Mouse (Mus musculus) MEL (cell line): Measurements from ENCODE around the gene Plk3. TPM values are rescaled to one million over a fixed set of nuclear protein-coding genes. Genes with fewer than 3 reads are reported as not detected.

ENCODE experiments used
- DNase-seq: peaks from one replicate; pipeline ENCODE4 v3.0.0; 2011; ENCODE audit warnings: low read depth, low spot score
- H3K27ac ChIP-seq: 2 replicates; pipeline ENCODE4 v1.5.1; 2012; ENCODE audit warnings: low read depth, mild to moderate bottlenecking, control low read depth, low read length, moderate library complexity; ENCODE audit not compliant: control insufficient read depth
- H3K27me3 ChIP-seq, 2 experiments: fragments of 150-350 bp in 1 of 2; sonication (generic) in 1 of 2; 2 replicates each; pipeline ENCODE4 v1.6.1; 2012; ENCODE audit warnings: low read length in 2 of 2, mild to moderate bottlenecking in 2 of 2, improper control_type of control experiment in 1 of 2, moderate library complexity in 1 of 2; ENCODE audit not compliant: insufficient read depth in 2 of 2, control insufficient read depth in 1 of 2
- H3K36me3 ChIP-seq, 2 experiments: 2 replicates each; pipeline ENCODE4 v1.6.1; 2012 to 2014; ENCODE audit warnings: low read length in 2 of 2, improper control_type of control experiment in 1 of 2, inconsistent platforms in 1 of 2, mild to moderate bottlenecking in 1 of 2; ENCODE audit not compliant: insufficient read depth in 2 of 2, control insufficient read depth in 1 of 2
- H3K4me1 ChIP-seq, 2 experiments: fragments of 150-350 bp in 1 of 2; sonication (generic) in 1 of 2; 2 replicates each; pipeline ENCODE4 v1.6.1; 2012; ENCODE audit warnings: low read length in 2 of 2, improper control_type of control experiment in 1 of 2, mild to moderate bottlenecking in 1 of 2; ENCODE audit not compliant: insufficient read depth in 2 of 2, control insufficient read depth in 1 of 2
- H3K4me3 ChIP-seq, 2 experiments: fragments of 150-350 bp in 1 of 2; sonication (generic) in 1 of 2; 2 replicates each; pipeline ENCODE4 v1.5.1; 2012; ENCODE audit warnings: low read depth in 2 of 2, low read length in 2 of 2, mild to moderate bottlenecking in 2 of 2, moderate library complexity in 2 of 2, control low read depth in 1 of 2, improper control_type of control experiment in 1 of 2; ENCODE audit not compliant: control insufficient read depth in 1 of 2, insufficient read depth in 1 of 2
- H3K79me2 ChIP-seq: 2 replicates; pipeline ENCODE4 v1.6.1; 2012; ENCODE audit warnings: mild to moderate bottlenecking, low read length, moderate library complexity; ENCODE audit not compliant: control insufficient read depth, poor library complexity, insufficient read depth
- H3K9ac ChIP-seq: 2 replicates; pipeline ENCODE4 v1.6.1; 2012; ENCODE audit warnings: low read depth, mild to moderate bottlenecking, control low read depth, low read length, moderate library complexity; ENCODE audit not compliant: control insufficient read depth, poor library complexity, severe bottlenecking
- H3K9me3 ChIP-seq: fragments of 150-350 bp; sonication (generic); replicated peaks from 2 replicates; pipeline ENCODE4 v1.6.1; 2012; ENCODE audit warnings: mild to moderate bottlenecking, low read length, improper control_type of control experiment, moderate library complexity; ENCODE audit not compliant: insufficient read depth
- BHLHE40 ChIP-seq: IDR thresholded peaks from 2 replicates; pipeline ENCODE4 v1.6.1; 2012; ENCODE audit warnings: low read depth, mild to moderate bottlenecking, inconsistent platforms, low read length, improper control_type of control experiment, borderline replicate concordance
- CHD1 ChIP-seq: IDR thresholded peaks from 2 replicates; pipeline ENCODE4 v1.6.1; 2012; ENCODE audit warnings: low read depth, mild to moderate bottlenecking, inconsistent platforms, low read length, improper control_type of control experiment
- CHD2 ChIP-seq: IDR thresholded peaks from 2 replicates; pipeline ENCODE4 v1.6.1; 2011; ENCODE audit warnings: low read length, improper control_type of control experiment
- CTCF ChIP-seq, 3 experiments: IDR thresholded peaks in 2 of 3; conservative IDR thresholded peaks in 1 of 3; 2 replicates each; pipeline ENCODE4 v1.5.1; 2011 to 2012; ENCODE audit warnings: low read length in 3 of 3, low read depth in 2 of 3, mild to moderate bottlenecking in 2 of 3, improper control_type of control experiment in 1 of 3, inconsistent platforms in 1 of 3, mixed read lengths in 1 of 3, moderate library complexity in 1 of 3; ENCODE audit not compliant: control insufficient read depth in 1 of 3, insufficient read depth in 1 of 3, poor library complexity in 1 of 3, severe bottlenecking in 1 of 3
- E2F4 ChIP-seq: IDR thresholded peaks from 2 replicates; pipeline ENCODE4 v1.6.1; 2011; ENCODE audit warnings: low read depth, low read length, improper control_type of control experiment, borderline replicate concordance
- ELF1 ChIP-seq: IDR thresholded peaks from 2 replicates; pipeline ENCODE4 v1.6.1; 2014; ENCODE audit warnings: low read depth, mild to moderate bottlenecking, inconsistent platforms, low read length, improper control_type of control experiment, moderate library complexity
- GABPA ChIP-seq: IDR thresholded peaks from 2 replicates; pipeline ENCODE4 v1.6.1; 2012; ENCODE audit warnings: low read depth, mild to moderate bottlenecking, inconsistent platforms, low read length, improper control_type of control experiment, moderate library complexity
- GATA1 ChIP-seq: IDR thresholded peaks from 2 replicates; pipeline ENCODE4 v1.6.1; 2011; ENCODE audit warnings: low read depth, low read length, improper control_type of control experiment
- HCFC1 ChIP-seq: IDR thresholded peaks from 2 replicates; pipeline ENCODE4 v1.6.1; 2012; ENCODE audit warnings: low read depth, mild to moderate bottlenecking, inconsistent platforms, low read length, improper control_type of control experiment, moderate library complexity
- MAFK ChIP-seq: IDR thresholded peaks from 2 replicates; pipeline ENCODE4 v1.6.1; 2011; ENCODE audit warnings: low read depth, mild to moderate bottlenecking, low read length, improper control_type of control experiment, borderline replicate concordance
- MAX ChIP-seq: IDR thresholded peaks from 2 replicates; pipeline ENCODE4 v1.6.1; 2011; ENCODE audit warnings: low read length, improper control_type of control experiment
- MEF2A ChIP-seq: IDR thresholded peaks from 2 replicates; pipeline ENCODE4 v1.6.1; 2014; ENCODE audit warnings: low read depth, mild to moderate bottlenecking, inconsistent platforms, low read length, improper control_type of control experiment; ENCODE audit not compliant: poor library complexity, insufficient replicate concordance, severe bottlenecking; ENCODE audit errors: extremely low read depth
- MXI1 ChIP-seq: IDR thresholded peaks from 2 replicates; pipeline ENCODE4 v1.6.1; 2011; ENCODE audit warnings: mild to moderate bottlenecking, low read depth, low read length, improper control_type of control experiment
- MYB ChIP-seq: IDR thresholded peaks from 2 replicates; pipeline ENCODE4 v1.6.1; 2011; ENCODE audit warnings: mild to moderate bottlenecking, low read depth, low read length, improper control_type of control experiment
- NELFE ChIP-seq: IDR thresholded peaks from 2 replicates; pipeline ENCODE4 v1.6.1; 2011; ENCODE audit warnings: low read depth, low read length, improper control_type of control experiment
- NRF1 ChIP-seq: IDR thresholded peaks from 2 replicates; pipeline ENCODE4 v1.6.1; 2014; ENCODE audit warnings: low read depth, mild to moderate bottlenecking, inconsistent platforms, low read length, improper control_type of control experiment, moderate library complexity; ENCODE audit not compliant: poor library complexity, insufficient read depth, severe bottlenecking
- POLR2A ChIP-seq, 2 experiments: IDR thresholded peaks; 2 replicates each; pipeline ENCODE4 v1.6.1; 2011 to 2012; ENCODE audit warnings: low read length in 2 of 2, mild to moderate bottlenecking in 2 of 2, control low read depth in 1 of 2, improper control_type of control experiment in 1 of 2, low read depth in 1 of 2, moderate library complexity in 1 of 2; ENCODE audit not compliant: control insufficient read depth in 1 of 2, insufficient read depth in 1 of 2, poor library complexity in 1 of 2
- POLR2AphosphoS2 ChIP-seq: IDR thresholded peaks from 2 replicates; pipeline ENCODE4 v1.6.1; 2011; ENCODE audit warnings: low read length, improper control_type of control experiment
- POLR2AphosphoS5 ChIP-seq: IDR thresholded peaks from 2 replicates; pipeline ENCODE4 v1.6.1; 2012; ENCODE audit warnings: low read depth, borderline replicate concordance, mild to moderate bottlenecking, inconsistent platforms, low read length, moderate library complexity, mixed read lengths
- RAD21 ChIP-seq: IDR thresholded peaks from 2 replicates; pipeline ENCODE4 v1.6.1; 2011; ENCODE audit warnings: mild to moderate bottlenecking, low read depth, low read length, improper control_type of control experiment
- RCOR1 ChIP-seq: IDR thresholded peaks from 2 replicates; pipeline ENCODE4 v1.6.1; 2012; ENCODE audit warnings: low read depth, mild to moderate bottlenecking, inconsistent platforms, low read length, improper control_type of control experiment
- TBP ChIP-seq: IDR thresholded peaks from 2 replicates; pipeline ENCODE4 v1.8.0; 2011; ENCODE audit warnings: low read depth, low read length, improper control_type of control experiment
- UBTF ChIP-seq: IDR thresholded peaks from 2 replicates; pipeline ENCODE4 v1.6.1; 2012; ENCODE audit warnings: low read depth, mild to moderate bottlenecking, inconsistent platforms, low read length, improper control_type of control experiment, moderate library complexity, borderline replicate concordance; ENCODE audit not compliant: insufficient read depth
- USF1 ChIP-seq: IDR thresholded peaks from 2 replicates; pipeline ENCODE4 v1.6.1; 2014; ENCODE audit warnings: low read depth, mild to moderate bottlenecking, inconsistent platforms, low read length, improper control_type of control experiment, moderate library complexity
- USF2 ChIP-seq, 2 experiments: IDR thresholded peaks; 2 replicates each; pipeline ENCODE4 v1.6.1; 2011 to 2012; ENCODE audit warnings: improper control_type of control experiment in 2 of 2, low read length in 2 of 2, borderline replicate concordance in 1 of 2, inconsistent platforms in 1 of 2, low read depth in 1 of 2, mild to moderate bottlenecking in 1 of 2; ENCODE audit not compliant: insufficient read depth in 1 of 2
- ZMIZ1 ChIP-seq: IDR thresholded peaks from 2 replicates; pipeline ENCODE4 v1.6.1; 2012; ENCODE audit warnings: low read depth, mild to moderate bottlenecking, inconsistent platforms, low read length, improper control_type of control experiment, moderate library complexity
- ZNF384 ChIP-seq: IDR thresholded peaks from 2 replicates; pipeline ENCODE4 v1.6.1; 2012; ENCODE audit warnings: low read depth, mild to moderate bottlenecking, inconsistent platforms, low read length, improper control_type of control experiment
- polyA plus RNA-seq, 2 experiments: library from polyadenylated mRNA; stranded (reverse) in 1 of 2; unstranded in 1 of 2; fragments of >175 nt in 1 of 2; fragments of >200 nt in 1 of 2; gene quantifications; 2 replicates each; pipeline versions ENCODE4 v1.2.1 to v1.2.4; 2012; ENCODE audit warnings: low replicate concordance in 2 of 2, low read depth in 1 of 2; ENCODE audit not compliant: insufficient read length in 2 of 2, insufficient read depth in 1 of 2, missing spikeins in 1 of 2
- total RNA-seq: library from RNA; depleted of rRNA; stranded (reverse); fragments of 300-350 nt; gene quantifications from 2 replicates; pipeline ENCODE4 v1.2.3, GENCODE M21; 2012

Plk3 gene
- total and polyA plus RNA-seq, 3 experiments: 5.3 to 13.8 TPM; not detected in 1

GRCm38 (mm10) chr4:117122209-117122608 lies 11.6 kb downstream of the Plk3 start:
- H3K9me3 ChIP-seq: no peaks in the 10 kb centered on the region
- H3K27me3 ChIP-seq: no peaks in the 10 kb centered on the region
- no peak overlapping the region for H3K27ac ChIP-seq
- no peak for TF ChIP-seq POLR2AphosphoS5
- TF ChIP-seq CTCF (IDR thresholded peaks at IDR 0.05 in 2 of 3, conservative IDR thresholded peaks at IDR 0.05 in 1 of 3; ENCODE audit: control insufficient read depth in 1 of 3, insufficient read depth in 1 of 3, low read depth in 2 of 3, low read length in 3 of 3, poor library complexity in 1 of 3, severe bottlenecking in 1 of 3): no peak
- no peak overlapping the region for H3K4me3 ChIP-seq
- H3K36me3 ChIP-seq: peaks cover 0 to 33% of the 10 kb centered on the region in 2 experiments; a peak in 2 of 4 replicates
- H3K79me2 ChIP-seq: peaks cover 13% of the 10 kb centered on the region
- no peak overlapping the region for H3K9ac ChIP-seq
- H3K4me1 ChIP-seq: peaks cover 4 to 35% of the 10 kb centered on the region in 2 experiments
- DNase-seq: no peak

GRCm38 (mm10) chr4:117120445-117121414 lies 13.0 kb downstream of the Plk3 start:
- peak overlapping the region; percentile 81 for H3K27ac ChIP-seq
- H3K79me2 ChIP-seq: peaks cover 13% of the 10 kb centered on the region
- peaks cover 0 to 23% of the 10 kb centered on the region in 2 experiments; a peak in 2 of 4 replicates for H3K36me3 ChIP-seq
- H3K27me3 ChIP-seq: no peaks in the 10 kb centered on the region
- H3K9me3 ChIP-seq: no peaks in the 10 kb centered on the region
- H3K4me1 ChIP-seq: peaks cover 2 to 23% of the 10 kb centered on the region in 2 experiments; a peak in 3 of 4 replicates
- peak overlapping the region; percentile 67 to 82 for H3K4me3 ChIP-seq
- peak; percentile 98 for DNase-seq
- H3K9ac ChIP-seq: peak overlapping the region; percentile 92
- TF ChIP-seq NELFE (peak; percentile 94), MXI1 (peak; percentile 94), HCFC1 (peak; percentile 99), UBTF (no peak), CTCF (IDR thresholded peaks at IDR 0.05 in 2 of 3, conservative IDR thresholded peaks at IDR 0.05 in 1 of 3; ENCODE audit: control insufficient read depth in 1 of 3, insufficient read depth in 1 of 3, low read depth in 2 of 3, low read length in 3 of 3, poor library complexity in 1 of 3, severe bottlenecking in 1 of 3) (peak; percentile 66 to 90 (median 86)), CHD2 (no peak), MAFK (no peak), RCOR1 (0 out of 2 replicates have a peak, but pooled peaks have one; percentile 22), BHLHE40 (0 out of 2 replicates have a peak, but pooled peaks have one; percentile 4), POLR2A (IDR thresholded peaks at IDR 0.05; ENCODE audit: control insufficient read depth in 1 of 2, insufficient read depth in 1 of 2, low read depth in 1 of 2, low read length in 2 of 2, poor library complexity in 1 of 2) (peak; percentile 69 to 96), POLR2AphosphoS2 (peak; percentile 89), ZMIZ1 (no peak; the same call in 1 of the 2 replicates), MYB (no peak), MAX (peak; percentile 81; the same call in 1 of the 2 replicates), TBP (peak; percentile 96), GATA1 (no peak), CHD1 (no peak), ELF1 (peak; percentile 100), USF2 (IDR thresholded peaks at IDR 0.05; ENCODE audit: borderline replicate concordance in 1 of 2, insufficient read depth in 1 of 2, low read depth in 1 of 2, low read length in 2 of 2) (no peak), E2F4 (no peak), MEF2A (no peak), ZNF384 (peak; percentile 66), USF1 (no peak; the same call in 1 of the 2 replicates), GABPA (no peak), RAD21 (peak; percentile 40), NRF1 (no peak; the same call in 1 of the 2 replicates), POLR2AphosphoS5 (no peak)
